Mouse (Mus musculus) neural tube, postnatal 0 days (tissue): Measurements from ENCODE around the gene Tmem151b. TPM values are rescaled to one million over a fixed set of nuclear protein-coding genes. Genes with fewer than 3 reads are reported as not detected.

Experiments used
- polyA plus RNA-seq: library from polyadenylated mRNA; unstranded; fragments of >200 nt; fragmentation: Nextera tagmentation; extraction: Ambion mirVana; gene quantifications from 2 replicates; pipeline ENCODE4 v1.2.1, GENCODE M21; 2015

The Tmem151b gene
- 20.9 and 21.1 TPM in 2 replicates for polyA plus RNA-seq

GRCm38 (mm10) chr17:45549617-45550181 is at the start of gene Tmem151b:
Gene Tmem151b (minus strand): TSS chr17:45549677.

GRCm38 (mm10) chr17:45573087-45573779 is 23.8 kb upstream of the Tmem151b start, which contains the start of gene Hsp90ab1:
Gene Hsp90ab1 (minus strand): TSS chr17:45573271.

GRCm38 (mm10) chr17:45563655-45564530 is 14.4 kb upstream of the Tmem151b start, which contains the start of gene Slc35b2:
Gene Slc35b2 (plus strand): TSS chr17:45563874.

GRCm38 (mm10) chr17:45555452-45556106 is 6.1 kb upstream of the Tmem151b start, which contains the start of gene Nfkbie:
Gene Nfkbie (plus strand): TSS chr17:45555703.

GRCm38 (mm10) chr17:45523263-45523662 is 26.2 kb downstream of the Tmem151b start, which contains the start of gene Tcte1:
Gene Tcte1 (plus strand): TSS chr17:45523434.

GRCm38 (mm10) chr17:45506700-45507189 is 42.7 kb downstream of the Tmem151b start, which contains the start of gene Aars2:
Gene Aars2 (plus strand): TSS chr17:45506841.

Other genes starting within 250 kb of the Tmem151b start
- gene Cdc5l, start 115.9 kb downstream of the Tmem151b start, polyA plus RNA-seq: 50.7 and 51.1 TPM in 2 replicates
- gene Spats1, start 74.3 kb downstream of the Tmem151b start, polyA plus RNA-seq: 3.4 and 3.6 TPM in 2 replicates
- gene Aars2, start 42.8 kb downstream of the Tmem151b start, polyA plus RNA-seq: 13.2 and 15.3 TPM in 2 replicates
- 3.4 and 5.1 TPM in 2 replicates for gene Tcte1, start 26.2 kb downstream of the Tmem151b start, polyA plus RNA-seq
- gene Nfkbie, start 6.0 kb upstream of the Tmem151b start, polyA plus RNA-seq: 4.0 and 4.4 TPM in 2 replicates
- 89.0 and 94.0 TPM in 2 replicates for gene Slc35b2, start 14.2 kb upstream of the Tmem151b start, polyA plus RNA-seq
- 1,341 and 1,373 TPM in 2 replicates for gene Hsp90ab1, start 23.6 kb upstream of the Tmem151b start, polyA plus RNA-seq
- 34.0 and 38.0 TPM in 2 replicates for gene Slc29a1, start 49.9 kb upstream of the Tmem151b start, polyA plus RNA-seq
- not detected in 2 replicates for gene Mymx, start 52.4 kb upstream of the Tmem151b start, polyA plus RNA-seq
- gene Capn11, start 109.6 kb upstream of the Tmem151b start, polyA plus RNA-seq: 0.09 and 0.26 TPM in 2 replicates
- gene Mrpl14, start 136.6 kb upstream of the Tmem151b start, polyA plus RNA-seq: 144 and 145 TPM in 2 replicates
- gene Tmem63b, start 137.2 kb upstream of the Tmem151b start, polyA plus RNA-seq: 121 and 132 TPM in 2 replicates
- 0.44 TPM in 1 of 2 replicates, not detected in the other for gene 1600014C23Rik, start 184.2 kb upstream of the Tmem151b start, polyA plus RNA-seq